Mouse (Mus musculus): ENCODE measurements around the gene Chil1. TPM values are rescaled to one million over a fixed set of nuclear protein-coding genes. Genes with fewer than 3 reads are reported as not detected.

Chil1 gene
- polyA plus RNA-seq, 1 experiment from 2014 or later = 4.9 TPM

DNA sequence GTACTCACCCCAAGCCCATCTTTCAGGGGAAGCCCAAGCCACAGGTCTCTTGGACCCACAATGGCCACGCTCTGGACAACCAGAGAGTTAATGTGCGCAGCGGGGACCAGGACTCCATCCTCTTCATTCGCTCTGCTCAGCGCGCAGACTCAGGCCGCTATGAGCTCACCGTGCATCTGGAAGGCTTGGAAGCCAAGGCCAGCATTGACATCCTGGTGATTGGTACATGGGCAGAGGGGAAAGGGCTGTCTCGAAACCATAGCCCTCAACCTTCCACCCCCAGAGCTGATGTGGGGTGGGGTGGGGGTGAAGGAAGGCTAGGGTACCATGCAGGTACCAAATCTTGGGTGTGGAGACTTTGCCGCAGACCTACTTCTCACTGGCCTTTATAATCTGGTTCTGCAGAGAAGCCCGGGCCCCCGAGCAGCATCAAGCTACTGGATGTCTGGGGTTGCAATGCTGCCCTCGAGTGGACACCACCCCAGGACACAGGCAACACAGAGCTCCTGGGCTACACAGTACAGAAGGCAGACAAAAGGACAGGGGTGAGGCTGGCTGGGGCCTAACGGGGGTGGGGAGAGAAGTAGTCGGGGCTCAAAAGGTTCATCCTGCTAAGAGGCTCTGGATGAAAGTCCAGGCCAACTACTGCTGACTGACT is 15.5 kb downstream of the Chil1 start:
- no peak overlapping the region for H3K4me2 ChIP-seq (ENCODE audit: low read depth, low read length)
- H3K27me3 ChIP-seq (ENCODE audit: control insufficient read depth, insufficient read depth, low read length) = no peaks in the 10 kb centered on the region
- H3K27ac ChIP-seq (ENCODE audit: low read length) = no peak overlapping the region
- H3K9ac ChIP-seq (ENCODE audit: low read length) = no peak overlapping the region
- peaks cover 14% of the 10 kb centered on the region for H3K4me1 ChIP-seq (ENCODE audit: control insufficient read depth, insufficient read depth, low read length)
- WGBS = 81% methylated on average over 15 of the region's 15 CpGs
- H3K4me3 ChIP-seq (replicated peaks; ENCODE audit: low read length) = no peak overlapping the region
- ATAC-seq (ENCODE audit: insufficient read depth, low FRiP score) = no peak
- no peaks in the 10 kb centered on the region for H3K36me3 ChIP-seq (ENCODE audit: control insufficient read depth, insufficient read depth, low read length)
- H3K9me3 ChIP-seq (replicated peaks; ENCODE audit: control insufficient read depth, low read length) = no peaks in the 10 kb centered on the region

DNA sequence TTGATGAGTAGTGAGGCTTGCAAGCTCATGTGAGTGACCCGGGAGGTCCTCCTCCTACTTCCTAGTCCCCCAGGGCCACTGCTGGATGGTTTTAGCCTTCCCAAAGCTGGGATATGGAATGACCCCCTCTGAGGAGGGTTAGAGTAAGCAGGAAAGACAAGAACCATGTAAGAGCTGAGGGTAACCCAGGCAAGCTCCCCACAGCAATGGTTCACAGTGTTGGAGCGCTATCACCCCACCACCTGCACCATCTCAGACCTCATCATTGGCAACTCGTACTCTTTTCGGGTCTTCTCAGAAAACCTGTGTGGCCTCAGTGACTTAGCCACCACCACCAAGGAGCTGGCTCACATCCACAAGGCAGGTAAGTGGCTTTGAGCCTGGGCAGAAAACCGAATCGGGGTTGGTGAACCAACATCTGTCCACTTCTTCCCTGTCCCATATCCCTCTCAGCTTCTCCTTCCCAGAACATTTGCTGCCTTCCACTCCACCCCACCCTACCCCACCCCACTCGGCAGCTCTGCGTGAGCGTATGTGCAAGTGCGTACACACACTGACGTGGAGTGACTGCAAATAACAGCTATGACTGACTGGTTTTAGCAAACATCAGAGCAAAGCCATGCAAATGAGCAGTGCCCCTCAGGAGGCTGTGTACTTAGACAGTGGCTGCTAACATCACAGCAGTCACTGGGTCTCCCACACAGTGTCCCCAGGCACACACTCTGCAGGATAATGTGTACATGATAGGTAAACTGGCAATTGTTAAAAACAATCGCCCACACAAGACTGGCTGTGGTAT is 16.4 kb downstream of the Chil1 start:
- Histone ChIP-seq H3K4me2 (ENCODE audit: low read depth, low read length) (no peak overlapping the region), H3K4me3 (replicated peaks; ENCODE audit: low read length) (no peak overlapping the region), H3K4me1 (ENCODE audit: control insufficient read depth, insufficient read depth, low read length) (peaks cover 14% of the 10 kb centered on the region), H3K9me3 (replicated peaks; ENCODE audit: control insufficient read depth, low read length) (no peaks in the 10 kb centered on the region), H3K9ac (ENCODE audit: low read length) (no peak overlapping the region), H3K27me3 (ENCODE audit: control insufficient read depth, insufficient read depth, low read length) (no peaks in the 10 kb centered on the region), H3K36me3 (ENCODE audit: control insufficient read depth, insufficient read depth, low read length) (no peaks in the 10 kb centered on the region), H3K27ac (ENCODE audit: low read length) (no peak overlapping the region)
- ATAC-seq (ENCODE audit: insufficient read depth, low FRiP score) = no peak
- WGBS = 72% methylated on average over 12 of the region's 12 CpGs

DNA sequence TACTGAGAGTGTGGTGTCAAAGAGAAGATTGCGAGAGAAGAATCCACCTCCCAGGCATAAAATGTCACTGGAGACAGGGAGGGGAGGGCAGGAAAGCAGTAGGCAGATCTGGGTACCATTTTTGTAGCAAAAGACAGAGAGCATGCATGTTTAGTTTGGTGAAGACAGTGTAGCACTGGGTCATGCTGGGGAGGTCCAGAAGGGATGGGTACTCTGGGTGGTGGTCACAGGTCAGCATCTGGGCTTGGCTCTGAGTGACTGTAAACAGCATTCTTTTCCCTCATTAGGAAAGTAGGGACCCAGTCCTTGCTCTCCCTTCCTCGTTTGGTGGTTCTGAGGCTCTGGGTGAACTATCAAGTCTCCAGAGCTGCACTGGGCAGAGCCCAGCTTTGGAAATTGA is 18.5 kb downstream of the Chil1 start:
- Histone ChIP-seq H3K36me3 (ENCODE audit: control insufficient read depth, insufficient read depth, low read length) (no peaks in the 10 kb centered on the region), H3K4me3 (replicated peaks; ENCODE audit: low read length) (no peak overlapping the region), H3K9ac (ENCODE audit: low read length) (no peak overlapping the region), H3K27me3 (ENCODE audit: control insufficient read depth, insufficient read depth, low read length) (no peaks in the 10 kb centered on the region), H3K4me2 (ENCODE audit: low read depth, low read length) (no peak overlapping the region), H3K4me1 (ENCODE audit: control insufficient read depth, insufficient read depth, low read length) (peaks cover 6% of the 10 kb centered on the region; the same call in 1 of the 2 replicates), H3K9me3 (replicated peaks; ENCODE audit: control insufficient read depth, low read length) (no peaks in the 10 kb centered on the region), H3K27ac (ENCODE audit: low read length) (no peak overlapping the region)
- WGBS = 61% methylated on average over 2 of the region's 2 CpGs
- no peak for ATAC-seq (ENCODE audit: insufficient read depth, low FRiP score)

DNA sequence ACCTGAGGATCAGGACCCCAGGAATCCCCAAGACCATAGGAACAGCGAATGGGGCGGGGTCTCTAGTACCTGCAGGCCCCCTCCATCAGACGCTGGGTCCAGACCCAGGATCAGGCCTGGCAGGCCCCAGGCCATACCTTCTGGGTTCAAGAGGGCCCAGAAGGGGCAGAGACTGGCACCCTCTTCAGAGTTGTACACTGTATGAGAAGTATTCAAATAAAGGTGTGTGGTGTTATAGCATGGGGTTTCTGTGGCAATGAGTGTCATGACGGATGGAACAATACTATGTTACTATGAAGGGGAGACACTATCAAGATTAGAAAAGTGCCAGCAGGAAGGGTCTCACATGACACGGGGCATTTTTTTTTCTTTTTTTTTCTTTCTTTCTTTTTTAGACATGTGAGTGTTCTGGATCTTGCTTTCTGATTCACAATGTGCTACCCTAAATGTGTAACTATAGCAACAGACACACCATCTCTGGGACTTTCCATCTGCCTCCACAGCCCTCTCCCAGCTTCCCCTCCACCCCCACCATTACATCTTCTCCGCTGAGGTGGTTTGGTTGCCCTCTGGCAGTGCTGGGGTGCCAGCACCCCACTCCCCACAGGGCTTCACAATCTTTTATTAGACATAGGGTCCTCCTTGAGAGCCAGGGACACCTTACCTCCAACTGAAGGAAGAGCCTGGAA is 19.2 kb downstream of the Chil1 start:
- Histone ChIP-seq H3K4me1 (ENCODE audit: control insufficient read depth, insufficient read depth, low read length) (peaks cover 2% of the 10 kb centered on the region; the same call in 1 of the 2 replicates), H3K36me3 (ENCODE audit: control insufficient read depth, insufficient read depth, low read length) (no peaks in the 10 kb centered on the region), H3K9ac (ENCODE audit: low read length) (no peak overlapping the region), H3K27ac (ENCODE audit: low read length) (no peak overlapping the region), H3K4me2 (ENCODE audit: low read depth, low read length) (no peak overlapping the region), H3K4me3 (replicated peaks; ENCODE audit: low read length) (no peak overlapping the region), H3K9me3 (replicated peaks; ENCODE audit: control insufficient read depth, low read length) (no peaks in the 10 kb centered on the region), H3K27me3 (ENCODE audit: control insufficient read depth, insufficient read depth, low read length) (no peaks in the 10 kb centered on the region)
- no peak for ATAC-seq (ENCODE audit: insufficient read depth, low FRiP score)
- WGBS = 88% methylated on average over 6 of the region's 6 CpGs

DNA sequence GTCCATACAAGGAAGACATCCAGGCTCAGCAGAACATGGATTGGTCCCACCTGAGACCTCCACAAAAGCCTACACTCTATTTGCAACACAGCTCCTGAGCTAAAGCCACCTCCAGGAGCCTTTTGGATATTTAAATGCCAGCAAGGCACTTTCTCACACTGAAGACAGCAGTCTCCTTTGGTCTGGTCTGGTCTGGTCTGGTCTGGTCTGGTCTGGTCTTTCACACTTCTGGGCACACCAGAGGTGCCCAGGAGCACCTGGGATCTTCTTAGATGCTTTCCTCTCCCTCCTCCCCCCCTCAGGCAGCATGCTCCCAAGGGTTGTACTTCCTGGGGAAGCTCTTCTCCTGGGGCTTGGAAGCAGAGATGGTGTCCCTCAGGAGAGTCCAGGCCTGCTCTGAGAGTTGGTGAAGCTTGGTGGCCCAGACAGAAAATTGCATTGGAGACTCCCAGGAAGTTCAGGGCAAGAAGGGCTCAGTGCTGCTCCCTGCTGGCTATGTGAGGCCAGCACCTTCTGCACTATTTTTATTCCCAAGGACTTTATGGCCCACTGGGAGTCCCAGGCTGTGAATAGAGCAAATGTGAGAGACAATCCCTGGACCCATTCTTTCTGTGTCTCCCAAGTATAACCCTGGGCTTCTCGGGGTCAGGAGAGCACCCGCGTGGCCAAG is 19.9 kb downstream of the Chil1 start:
- WGBS = 59% methylated on average over 3 of the region's 3 CpGs
- Histone ChIP-seq H3K36me3 (ENCODE audit: control insufficient read depth, insufficient read depth, low read length) (no peaks in the 10 kb centered on the region), H3K9me3 (replicated peaks; ENCODE audit: control insufficient read depth, low read length) (no peaks in the 10 kb centered on the region), H3K27ac (ENCODE audit: low read length) (no peak overlapping the region), H3K4me2 (ENCODE audit: low read depth, low read length) (no peak overlapping the region), H3K4me1 (ENCODE audit: control insufficient read depth, insufficient read depth, low read length) (peaks cover 2% of the 10 kb centered on the region; the same call in 1 of the 2 replicates), H3K9ac (ENCODE audit: low read length) (no peak overlapping the region), H3K4me3 (replicated peaks; ENCODE audit: low read length) (no peak overlapping the region), H3K27me3 (ENCODE audit: control insufficient read depth, insufficient read depth, low read length) (no peaks in the 10 kb centered on the region)
- ATAC-seq (ENCODE audit: insufficient read depth, low FRiP score) = no peak

DNA sequence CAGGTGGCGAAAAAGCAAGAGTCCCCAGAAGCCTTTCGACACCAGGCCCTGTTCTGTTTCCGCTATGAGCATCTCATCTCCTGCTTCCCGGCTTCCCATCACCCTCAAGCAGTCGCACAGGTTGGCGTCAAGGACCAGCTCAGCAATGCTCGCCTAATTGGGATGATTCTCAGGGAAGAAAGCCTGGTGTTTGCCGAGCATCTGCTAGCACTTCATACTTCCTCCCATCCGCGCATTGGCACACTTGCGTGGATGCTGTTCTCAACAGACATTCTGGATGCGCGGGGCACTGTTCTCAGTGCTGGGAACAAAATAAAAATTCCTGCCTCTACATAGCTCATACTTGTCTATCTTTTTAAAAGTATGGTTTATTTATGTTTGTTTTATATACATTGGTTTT is 22.3 kb downstream of the Chil1 start:
- no peaks in the 10 kb centered on the region for H3K4me1 ChIP-seq (ENCODE audit: control insufficient read depth, insufficient read depth, low read length)

DNA sequence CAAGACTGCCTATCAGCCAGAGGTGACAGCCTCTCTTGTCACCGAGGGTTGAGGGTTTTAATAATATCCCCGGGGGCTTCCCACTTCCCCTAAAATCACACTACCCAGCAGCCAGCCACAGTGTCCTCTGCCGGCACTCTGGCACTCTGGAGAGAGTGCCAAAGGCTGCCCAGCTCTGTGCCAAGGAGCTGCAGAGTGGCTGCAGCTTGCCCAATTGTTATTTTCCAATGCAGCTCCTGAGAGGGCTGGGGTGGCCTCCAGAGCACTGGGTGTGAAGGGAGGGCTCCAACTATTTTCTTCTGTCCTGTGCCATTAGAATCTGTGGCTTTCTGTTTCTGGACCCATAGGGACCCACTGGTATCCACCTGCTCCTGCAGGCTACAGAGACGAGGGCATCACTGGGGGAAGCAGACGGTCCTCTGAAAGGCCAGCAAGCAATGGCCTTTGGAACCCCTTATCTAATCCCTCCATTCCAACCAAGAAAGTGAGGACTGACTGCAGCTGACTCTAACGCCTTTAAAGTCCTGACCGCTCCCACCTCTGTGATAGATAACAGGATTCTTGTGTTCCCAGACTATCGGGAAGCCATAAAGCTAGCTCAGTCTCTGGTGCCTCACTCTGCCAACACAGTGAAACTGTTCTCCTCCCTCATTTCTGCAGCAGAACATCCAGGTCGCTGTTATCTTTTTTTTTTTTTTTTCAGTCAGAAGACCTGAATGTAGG is 23.5 kb downstream of the Chil1 start:
- WGBS = 36% methylated on average over 9 of the region's 9 CpGs
- peak; percentile 68; the same call in 1 of the 2 replicates for ATAC-seq (ENCODE audit: insufficient read depth, low FRiP score)
- Histone ChIP-seq H3K27me3 (ENCODE audit: control insufficient read depth, insufficient read depth, low read length) (no peaks in the 10 kb centered on the region), H3K9me3 (replicated peaks; ENCODE audit: control insufficient read depth, low read length) (no peaks in the 10 kb centered on the region), H3K4me3 (replicated peaks; ENCODE audit: low read length) (no peak overlapping the region), H3K9ac (ENCODE audit: low read length) (no peak overlapping the region), H3K4me2 (ENCODE audit: low read depth, low read length) (no peak overlapping the region), H3K27ac (ENCODE audit: low read length) (peak overlapping the region; percentile 43), H3K36me3 (ENCODE audit: control insufficient read depth, insufficient read depth, low read length) (no peaks in the 10 kb centered on the region), H3K4me1 (ENCODE audit: control insufficient read depth, insufficient read depth, low read length) (no peaks in the 10 kb centered on the region)

More for the DNA sequence above, 22.3 kb downstream of the Chil1 start:
- WGBS = 89% methylated on average over 13 of the region's 13 CpGs
- no peak overlapping the region for H3K9ac ChIP-seq (ENCODE audit: low read length)
- H3K4me3 ChIP-seq (replicated peaks; ENCODE audit: low read length) = no peak overlapping the region
- no peaks in the 10 kb centered on the region for H3K9me3 ChIP-seq (replicated peaks; ENCODE audit: control insufficient read depth, low read length)
- H3K27ac ChIP-seq (ENCODE audit: low read length) = no peak overlapping the region
- no peaks in the 10 kb centered on the region for H3K27me3 ChIP-seq (ENCODE audit: control insufficient read depth, insufficient read depth, low read length)
- no peaks in the 10 kb centered on the region for H3K36me3 ChIP-seq (ENCODE audit: control insufficient read depth, insufficient read depth, low read length)
- H3K4me2 ChIP-seq (ENCODE audit: low read depth, low read length) = no peak overlapping the region
- ATAC-seq (ENCODE audit: insufficient read depth, low FRiP score) = no peak

DNA sequence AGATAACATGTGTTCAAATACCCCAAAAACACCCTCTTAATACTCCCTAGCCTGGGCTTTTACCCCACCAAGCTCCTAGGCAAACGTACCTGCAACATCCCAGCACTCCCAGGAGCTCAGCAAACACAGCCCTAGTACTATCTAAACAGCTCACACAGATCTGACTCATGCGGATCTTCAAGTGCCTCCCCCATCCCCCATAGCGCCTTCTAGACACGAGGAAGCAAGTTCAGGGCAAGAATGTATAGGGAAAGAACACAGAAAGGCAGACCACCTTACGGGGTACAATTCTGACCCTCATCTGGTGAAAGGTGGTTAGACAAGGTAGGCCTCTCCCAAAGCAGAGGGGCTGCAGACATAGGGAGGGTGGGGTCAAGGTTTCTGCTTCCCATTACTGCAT is 24.1 kb downstream of the Chil1 start:
- no peaks in the 10 kb centered on the region for H3K9me3 ChIP-seq (replicated peaks; ENCODE audit: control insufficient read depth, low read length)
- no peak overlapping the region for H3K4me3 ChIP-seq (replicated peaks; ENCODE audit: low read length)
- peak; percentile 63; the same call in 1 of the 2 replicates for ATAC-seq (ENCODE audit: insufficient read depth, low FRiP score)
- 0 out of 2 replicates have a peak, but pooled peaks cover under 1% of the 10 kb centered on the region for H3K4me1 ChIP-seq (ENCODE audit: control insufficient read depth, insufficient read depth, low read length)
- WGBS = 20% methylated on average over 5 of the region's 5 CpGs
- no peak overlapping the region for H3K9ac ChIP-seq (ENCODE audit: low read length)
- H3K27ac ChIP-seq (ENCODE audit: low read length) = peak overlapping the region; percentile 26
- H3K27me3 ChIP-seq (ENCODE audit: control insufficient read depth, insufficient read depth, low read length) = no peaks in the 10 kb centered on the region
- H3K36me3 ChIP-seq (ENCODE audit: control insufficient read depth, insufficient read depth, low read length) = no peaks in the 10 kb centered on the region
- H3K4me2 ChIP-seq (ENCODE audit: low read depth, low read length) = no peak overlapping the region

Data from stomach, embryonic 16.5 days (tissue).